Mouse (Mus musculus) kidney, embryonic 15.5 days (tissue): Measurements from ENCODE around the gene Crip1. TPM values are rescaled to one million over a fixed set of nuclear protein-coding genes. Genes with fewer than 3 reads are reported as not detected.

Experiments
- ATAC-seq: fragments of 200-750 bp; cut with Nextera tagmentation; replicated peaks from 2 replicates; pipeline ENCODE4 v1.8.0; 2017; ENCODE audit warnings: moderate TSS enrichment; ENCODE audit not compliant: low FRiP score
- H3K27ac ChIP-seq: fragments of 300-500 bp; sonication (generic); 2 replicates; pipeline ENCODE4 v1.5.1; 2015; ENCODE audit warnings: mild to moderate bottlenecking, inconsistent platforms
- H3K27me3 ChIP-seq: fragments of 300-500 bp; sonication (generic); 2 replicates; pipeline ENCODE4 v1.6.1; 2015; ENCODE audit warnings: inconsistent platforms
- H3K36me3 ChIP-seq: fragments of 300-500 bp; sonication (generic); 2 replicates; pipeline ENCODE4 v1.6.1; 2015; ENCODE audit warnings: inconsistent platforms
- H3K4me1 ChIP-seq: fragments of 300-500 bp; sonication (generic); 2 replicates; pipeline ENCODE4 v1.6.1; 2015; ENCODE audit warnings: inconsistent platforms
- H3K4me2 ChIP-seq: fragments of 300-500 bp; sonication (generic); 2 replicates; pipeline ENCODE4 v1.6.1; 2015; ENCODE audit warnings: moderate library complexity, mild to moderate bottlenecking, inconsistent platforms
- H3K4me3 ChIP-seq: fragments of 300-500 bp; sonication (generic); replicated peaks from 2 replicates; pipeline ENCODE4 v1.5.1; 2015; ENCODE audit warnings: mild to moderate bottlenecking, inconsistent platforms
- H3K9ac ChIP-seq: fragments of 300-500 bp; sonication (generic); 2 replicates; pipeline ENCODE4 v1.6.1; 2015; ENCODE audit warnings: mild to moderate bottlenecking, inconsistent platforms
- H3K9me3 ChIP-seq: fragments of 300-500 bp; sonication (generic); replicated peaks from 2 replicates; pipeline ENCODE4 v1.6.1; 2016; ENCODE audit warnings: inconsistent platforms
- WGBS: fragments of 180-500 bp; shearing (Covaris S2); methylation state at CpG from one replicate; pipeline ENCODE4 v1.1.7; 2015; ENCODE audit warnings: mixed read lengths; 5-methylcytosine and 5-hydroxymethylcytosine counted together
- polyA plus RNA-seq: library from polyadenylated mRNA; unstranded; fragments of >200 nt; fragmentation: Nextera tagmentation; extraction: Ambion mirVana; gene quantifications from 2 replicates; pipeline ENCODE4 v1.2.1, GENCODE M21; 2015

Crip1 gene
- polyA plus RNA-seq, 1 experiment from 2014 or later: 309 TPM

- H3K4me1 ChIP-seq: peaks cover 83% of the 10 kb centered on the region
- peak overlapping the region; percentile 85 for H3K4me2 ChIP-seq
- 15% methylated on average over 15 of the region's 15 CpGs for WGBS
- peaks cover 33% of the 10 kb centered on the region for H3K36me3 ChIP-seq
- peak overlapping the region; percentile 82 for H3K27ac ChIP-seq
- H3K4me3 ChIP-seq: peak overlapping the region; percentile 60
- no peaks in the 10 kb centered on the region for H3K9me3 ChIP-seq
- peak; percentile 33 for ATAC-seq
- H3K27me3 ChIP-seq: no peaks in the 10 kb centered on the region
- peak overlapping the region; percentile 55; the same call in 1 of the 2 replicates for H3K9ac ChIP-seq
Observed at GRCm38 (mm10) chr12:113142021-113142975, 3.8 kb upstream of the Crip1 start.

GRCm38 (mm10) chr12:113143164-113143563 is 3.0 kb upstream of the Crip1 start:
- H3K9ac ChIP-seq: no peak overlapping the region
- peak overlapping the region; percentile 60 for H3K4me3 ChIP-seq
- peaks cover 91% of the 10 kb centered on the region for H3K4me1 ChIP-seq

GRCm38 (mm10) chr12:113144001-113144756 is 1.9 kb upstream of the Crip1 start:
- Histone ChIP-seq H3K9ac (no peak overlapping the region), H3K4me3 (no peak overlapping the region), H3K9me3 (no peaks in the 10 kb centered on the region), H3K36me3 (peaks cover 19% of the 10 kb centered on the region), H3K27me3 (peaks cover 8% of the 10 kb centered on the region; the same call in 1 of the 2 replicates), H3K4me1 (peaks cover 88% of the 10 kb centered on the region), H3K27ac (no peak overlapping the region), H3K4me2 (no peak overlapping the region)
- 74% methylated on average over 20 of the region's 20 CpGs for WGBS
- no peak for ATAC-seq

More at GRCm38 (mm10) chr12:113143164-113143563, 3.0 kb upstream of the Crip1 start:
- Histone ChIP-seq H3K9me3 (no peaks in the 10 kb centered on the region), H3K36me3 (peaks cover 24% of the 10 kb centered on the region), H3K4me2 (peak overlapping the region; percentile 85), H3K27ac (peak overlapping the region; percentile 82), H3K27me3 (no peaks in the 10 kb centered on the region; the same call in 1 of the 2 replicates)
- 53% methylated on average over 7 of the region's 7 CpGs for WGBS
- ATAC-seq: no peak

DNA sequence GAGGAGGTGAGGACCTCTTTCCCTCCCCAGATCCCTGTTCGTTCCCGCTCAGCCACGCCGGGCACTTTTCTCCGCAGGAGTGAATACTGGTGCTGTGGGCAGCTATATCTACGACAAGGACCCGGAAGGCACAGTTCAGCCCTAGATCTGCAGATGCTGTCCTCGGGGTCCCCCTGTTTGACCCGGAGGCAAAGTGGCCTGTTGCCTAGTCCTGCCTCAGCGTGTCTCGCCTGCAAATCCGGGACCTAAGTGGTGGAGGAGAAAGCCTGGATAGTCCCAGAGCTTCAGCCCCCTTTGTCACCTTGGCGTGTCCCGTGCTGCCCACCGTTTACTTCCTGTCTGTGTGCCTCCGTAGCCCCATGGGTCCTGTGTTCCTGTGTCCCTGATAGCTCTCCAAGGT is 1.2 kb upstream of the Crip1 start:
- Histone ChIP-seq H3K27me3 (peaks cover 15% of the 10 kb centered on the region; the same call in 1 of the 2 replicates), H3K4me3 (no peak overlapping the region), H3K9me3 (no peaks in the 10 kb centered on the region), H3K36me3 (peaks cover 19% of the 10 kb centered on the region), H3K9ac (no peak overlapping the region), H3K27ac (no peak overlapping the region), H3K4me2 (no peak overlapping the region), H3K4me1 (peaks cover 85% of the 10 kb centered on the region)
- no peak for ATAC-seq
- WGBS: 93% methylated on average over 16 of the region's 16 CpGs

- Histone ChIP-seq H3K4me1 (peaks cover 77% of the 10 kb centered on the region), H3K36me3 (peaks cover 19% of the 10 kb centered on the region), H3K4me3 (no peak overlapping the region), H3K9me3 (no peaks in the 10 kb centered on the region), H3K9ac (no peak overlapping the region), H3K27ac (peak overlapping the region; percentile 52), H3K27me3 (peaks cover 19% of the 10 kb centered on the region; the same call in 1 of the 2 replicates), H3K4me2 (peak overlapping the region; percentile 61; the same call in 1 of the 2 replicates)
- 0 out of 2 replicates have a peak, but pooled peaks have one; percentile 2 for ATAC-seq
- 80% methylated on average over 5 of the region's 5 CpGs for WGBS
Observed at GRCm38 (mm10) chr12:113145591-113145990, 525 bp upstream of the Crip1 start.

- Histone ChIP-seq H3K4me2 (no peak overlapping the region), H3K36me3 (peaks cover 19% of the 10 kb centered on the region), H3K9ac (no peak overlapping the region), H3K4me1 (peaks cover 76% of the 10 kb centered on the region), H3K4me3 (no peak overlapping the region), H3K27me3 (peaks cover 27% of the 10 kb centered on the region; the same call in 1 of the 2 replicates), H3K9me3 (no peaks in the 10 kb centered on the region), H3K27ac (no peak overlapping the region)
- 75% methylated on average over 8 of the region's 8 CpGs for WGBS
- no peak for ATAC-seq
Observed at GRCm38 (mm10) chr12:113147481-113147880, 1.4 kb downstream of the Crip1 start.

- 30% methylated on average over 16 of the region's 16 CpGs for WGBS
- H3K4me1 ChIP-seq: peaks cover 69% of the 10 kb centered on the region
- H3K36me3 ChIP-seq: peaks cover 17% of the 10 kb centered on the region
- no peaks in the 10 kb centered on the region for H3K9me3 ChIP-seq
- no peak overlapping the region for H3K9ac ChIP-seq
- peaks cover 27% of the 10 kb centered on the region; the same call in 1 of the 2 replicates for H3K27me3 ChIP-seq
- H3K4me3 ChIP-seq: no peak overlapping the region
- no peak overlapping the region for H3K27ac ChIP-seq
- no peak overlapping the region for H3K4me2 ChIP-seq
- ATAC-seq: no peak
Observed at GRCm38 (mm10) chr12:113148381-113149035, 2.4 kb downstream of the Crip1 start.

- Histone ChIP-seq H3K4me2 (no peak overlapping the region), H3K27me3 (peaks cover 27% of the 10 kb centered on the region; the same call in 1 of the 2 replicates), H3K27ac (no peak overlapping the region), H3K9me3 (no peaks in the 10 kb centered on the region), H3K4me1 (peaks cover 64% of the 10 kb centered on the region), H3K4me3 (no peak overlapping the region), H3K9ac (no peak overlapping the region), H3K36me3 (peaks cover 9% of the 10 kb centered on the region)
- ATAC-seq: no peak
- 82% methylated on average over 4 of the region's 4 CpGs for WGBS
Observed at GRCm38 (mm10) chr12:113149341-113149740, 3.2 kb downstream of the Crip1 start.

DNA sequence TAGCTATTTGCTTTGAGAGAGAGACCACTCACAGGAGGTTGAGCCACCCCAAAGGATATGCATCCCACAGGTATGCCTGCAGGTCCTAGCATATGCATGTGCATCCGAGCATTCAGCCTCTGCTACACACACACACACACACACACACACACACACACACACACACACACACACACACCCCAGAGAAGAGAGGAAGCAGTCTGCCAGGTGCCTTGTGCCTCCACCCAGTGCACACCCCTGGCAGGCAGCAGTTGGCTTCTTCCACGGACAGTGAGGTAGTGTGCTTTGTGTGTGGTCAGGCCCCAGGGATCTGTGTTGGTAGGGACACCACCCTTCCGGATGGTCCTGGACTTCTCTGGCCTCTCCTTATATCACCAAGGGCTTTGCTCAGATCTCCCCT is 3.8 kb downstream of the Crip1 start:
- Histone ChIP-seq H3K4me3 (no peak overlapping the region), H3K4me1 (peaks cover 67% of the 10 kb centered on the region), H3K9me3 (no peaks in the 10 kb centered on the region), H3K4me2 (no peak overlapping the region), H3K27ac (no peak overlapping the region), H3K36me3 (peaks cover 3% of the 10 kb centered on the region), H3K9ac (no peak overlapping the region), H3K27me3 (peaks cover 27% of the 10 kb centered on the region; the same call in 1 of the 2 replicates)
- no peak for ATAC-seq
- WGBS: 89% methylated on average over 3 of the region's 3 CpGs

- no peaks in the 10 kb centered on the region for H3K9me3 ChIP-seq
- H3K4me3 ChIP-seq: no peak overlapping the region
- WGBS: 77% methylated on average over 4 of the region's 4 CpGs
- no peak for ATAC-seq
- H3K27ac ChIP-seq: no peak overlapping the region
- H3K27me3 ChIP-seq: peaks cover 27% of the 10 kb centered on the region; the same call in 1 of the 2 replicates
- no peak overlapping the region for H3K9ac ChIP-seq
- H3K4me1 ChIP-seq: peaks cover 72% of the 10 kb centered on the region
- no peaks in the 10 kb centered on the region for H3K36me3 ChIP-seq
- no peak overlapping the region for H3K4me2 ChIP-seq
Observed at GRCm38 (mm10) chr12:113150591-113150990, 4.5 kb downstream of the Crip1 start.

DNA sequence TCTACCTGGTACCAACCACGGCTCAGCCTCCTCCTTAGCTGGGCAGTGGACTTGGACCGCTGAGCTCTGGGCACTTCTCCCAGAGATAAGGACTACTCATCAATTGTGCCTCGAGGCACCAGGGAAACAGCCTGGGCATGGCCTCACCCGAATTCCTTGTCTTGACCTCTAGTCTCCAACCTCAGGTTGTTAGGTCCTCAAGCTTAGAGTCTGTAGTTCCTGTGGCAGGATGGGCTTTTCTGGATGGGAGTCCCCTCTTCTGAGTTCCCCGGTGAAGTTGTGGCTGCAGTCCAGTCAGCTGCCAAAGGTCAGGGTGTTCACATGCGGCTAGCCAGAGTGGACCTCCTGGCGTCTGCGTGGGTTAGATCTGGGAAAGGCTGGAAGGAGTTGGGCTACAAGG is 4.9 kb downstream of the Crip1 start:
- peak overlapping the region; percentile 85 for H3K4me2 ChIP-seq
- H3K9ac ChIP-seq: no peak overlapping the region
- WGBS: 62% methylated on average over 8 of the region's 8 CpGs
- peaks cover 69% of the 10 kb centered on the region for H3K4me1 ChIP-seq
- peaks cover 27% of the 10 kb centered on the region; the same call in 1 of the 2 replicates for H3K27me3 ChIP-seq
- H3K4me3 ChIP-seq: peak overlapping the region; percentile 53; the same call in 1 of the 2 replicates
- H3K27ac ChIP-seq: no peak overlapping the region
- ATAC-seq: no peak
- no peaks in the 10 kb centered on the region for H3K36me3 ChIP-seq
- no peaks in the 10 kb centered on the region for H3K9me3 ChIP-seq
